10 mouse cellular contexts compared by ENCODE assay signal in genomic region chr14:73323965-73324364, GRCm38 (mm10). TPM values are rescaled to one million over a fixed set of nuclear protein-coding genes. Genes with fewer than 3 reads are reported as not detected.
DNase-seq lines count a peak whose midpoint lies in the region; ATAC-seq and TF ChIP-seq lines count a peak whose summit lies in the region.
"Had no signal": no experiment of that assay in that cellular context is flagged by ENCODE, and none has a peak within 500 bp of the region (broad histone marks: within the 10 kb centered on the region; RNA-seq: fewer than 3 reads in every experiment).

No protein-coding gene starts in this region.

- peaks cover 3% of the 10 kb centered on the region; the same call in 1 of the 2 replicates for H3K36me3 ChIP-seq in heart, postnatal 0 days (replicated peaks; ENCODE audit: control insufficient read depth, insufficient read depth, low read length)
- H3K36me3 ChIP-seq in forebrain, embryonic 14.5 days (ENCODE audit: control insufficient read depth, insufficient read depth, low read length) = peaks cover 9% of the 10 kb centered on the region; the same call in 1 of the 2 replicates
- H3K36me3 ChIP-seq in midbrain, embryonic 12.5 days = peaks cover 10% of the 10 kb centered on the region; the same call in 1 of the 2 replicates
- H3K36me3 ChIP-seq: lung, embryonic 15.5 days had no signal

- DNase-seq in heart, postnatal 0 days (ENCODE audit: low spot score) = no peak
- DNase-seq in heart, postnatal 10 days = no peak
- peak; percentile 9 for DNase-seq in ZHBTc4 (ENCODE audit: low read depth, low spot score)
- no peak for DNase-seq in forebrain, embryonic 14.5 days (ENCODE audit: low spot score)
- no peak for DNase-seq in thymus, adult 18-20 months
- DNase-seq in lung, postnatal 25 days (ENCODE audit: low spot score) = no peak
- DNase-seq: adrenal gland, postnatal 25 days had no signal

- H3K4me3 ChIP-seq in heart, postnatal 0 days (ENCODE audit: low read depth, low read length) = 0 out of 2 replicates have a peak overlapping the region, but pooled peaks have one; percentile 94
- no peak overlapping the region for H3K4me3 ChIP-seq in forebrain, embryonic 14.5 days (ENCODE audit: low read depth, low read length)
- H3K4me3 ChIP-seq in midbrain, embryonic 12.5 days = no peak overlapping the region

- no peaks in the 10 kb centered on the region for H3K27me3 ChIP-seq in heart, postnatal 0 days (ENCODE audit: control insufficient read depth, insufficient read depth, low read length)
- no peaks in the 10 kb centered on the region for H3K27me3 ChIP-seq in forebrain, embryonic 14.5 days (replicated peaks; ENCODE audit: control insufficient read depth, insufficient read depth, low read length)
- no peaks in the 10 kb centered on the region for H3K27me3 ChIP-seq in midbrain, embryonic 12.5 days
- H3K27me3 ChIP-seq: lung, embryonic 15.5 days had no signal

- TF ChIP-seq EP300 in heart, postnatal 0 days (IDR thresholded peaks at IDR 0.05; ENCODE audit: low read depth) = no peak

- ATAC-seq in heart, postnatal 0 days (ENCODE audit: insufficient read depth, low read depth) = no peak
- no peak for ATAC-seq in forebrain, embryonic 14.5 days
- no peak for ATAC-seq in midbrain, embryonic 12.5 days (ENCODE audit: low FRiP score, low read depth)
- no peak for ATAC-seq in erythroid progenitor cell, adult 5-6 weeks (replicated peaks; ENCODE audit: low FRiP score, poor library complexity, severe bottlenecking)

- intact Hi-C loops in heart, postnatal 10 days (cut with DNase I) = loop anchor here (1.0 to 2.0 kb wide), 2 partner anchors 58 to 151 kb away; no protein-coding TSS in a partner anchor

- no peak overlapping the region for H3K9ac ChIP-seq in heart, postnatal 0 days (replicated peaks; ENCODE audit: low read depth, low read length)
- no peak overlapping the region for H3K9ac ChIP-seq in forebrain, embryonic 14.5 days (ENCODE audit: low read length)
- H3K9ac ChIP-seq in midbrain, embryonic 12.5 days (replicated peaks) = no peak overlapping the region

- H3K9me3 ChIP-seq in heart, postnatal 0 days (replicated peaks; ENCODE audit: control insufficient read depth, low read length) = no peaks in the 10 kb centered on the region
- H3K9me3 ChIP-seq in forebrain, embryonic 14.5 days (replicated peaks; ENCODE audit: control insufficient read depth, low read length) = no peaks in the 10 kb centered on the region
- H3K9me3 ChIP-seq in midbrain, embryonic 12.5 days = no peaks in the 10 kb centered on the region
- H3K9me3 ChIP-seq: lung, embryonic 15.5 days had no signal

- no peak for TF ChIP-seq CTCF in heart, postnatal 0 days (IDR thresholded peaks at IDR 0.05; ENCODE audit: low read depth)

- no peak overlapping the region for H3K27ac ChIP-seq in heart, postnatal 0 days (ENCODE audit: low read depth)
- H3K27ac ChIP-seq in forebrain, embryonic 14.5 days (ENCODE audit: low read depth, low read length) = no peak overlapping the region
- H3K27ac ChIP-seq in midbrain, embryonic 12.5 days (replicated peaks) = no peak overlapping the region

- H3K4me2 ChIP-seq in heart, postnatal 0 days (ENCODE audit: low read depth, low read length) = peak overlapping the region; percentile 95; the same call in 1 of the 2 replicates
- peak overlapping the region; percentile 83; the same call in 1 of the 2 replicates for H3K4me2 ChIP-seq in forebrain, embryonic 14.5 days (ENCODE audit: low read length)
- peak overlapping the region; percentile 78 for H3K4me2 ChIP-seq in midbrain, embryonic 12.5 days (replicated peaks)

- WGBS in heart, postnatal 0 days = 87% methylated on average over 2 of the region's 2 CpGs
- WGBS in forebrain, embryonic 14.5 days = 24% methylated on average over 2 of the region's 2 CpGs
- 57% methylated on average over 2 of the region's 2 CpGs for WGBS in midbrain, embryonic 12.5 days

- peaks cover 8% of the 10 kb centered on the region; the same call in 1 of the 2 replicates for H3K4me1 ChIP-seq in heart, postnatal 0 days (ENCODE audit: control insufficient read depth, insufficient read depth)
- H3K4me1 ChIP-seq in forebrain, embryonic 14.5 days (ENCODE audit: control insufficient read depth, insufficient read depth, low read length) = peaks cover 12% of the 10 kb centered on the region
- H3K4me1 ChIP-seq in midbrain, embryonic 12.5 days = peaks cover 14% of the 10 kb centered on the region

RNA-seq across cellular contexts. Expression of gene Rb1, which starts 1.7 kb away (rescaled TPM):
- 7.7 and 12.3 TPM in 2 replicates for total RNA-seq in heart, postnatal 0 days (2014; rRNA removed; ENCODE audit: low replicate concordance)
- 9.1 and 10.5 TPM in 2 replicates for polyA plus RNA-seq in heart, postnatal 0 days (2015; fragmentation: Nextera tagmentation; extraction: Ambion mirVana)
- 10 to 100 TPM; 20.0 to 20.8 TPM for total RNA-seq in heart, postnatal 10 days (2021)
- 27.2 and 28.5 TPM in 2 replicates for polyA plus RNA-seq in forebrain, embryonic 14.5 days (2014; fragmentation: Nextera tagmentation; extraction: Ambion mirVana)
- 34.0 and 34.6 TPM in 2 replicates for polyA plus RNA-seq in midbrain, embryonic 12.5 days (2016; fragmentation: Nextera tagmentation; extraction: Ambion mirVana)
- 466 and 515 TPM in 2 replicates for total RNA-seq in erythroid progenitor cell, adult 5-6 weeks (2015; ENCODE audit: low replicate concordance)
- total RNA-seq in erythroid progenitor cell, adult 5-6 weeks (2017; ENCODE audit: low replicate concordance) = 345 and 529 TPM in 2 replicates

Comparison
In these comparisons a context has a peak if more than half of its experiments do, and no peak if none do; other contexts are left out.
1. RNA of gene Rb1, which starts 1.7 kb away (total RNA-seq): 345 to 529 TPM in erythroid progenitor cell, adult 5-6 weeks; 20.0 to 20.8 TPM in heart, postnatal 10 days and 7.7 to 12.3 TPM in heart, postnatal 0 days; every median in the first group is over 10 times any median in the second.
2. Peak in every context shown above with its lines, with median percentiles within 50 percentile points of each other: H3K4me2 ChIP-seq.